Mouse (Mus musculus) duodenum, adult 2 months (tissue): ENCODE results near the gene Cers4. TPM values are rescaled to one million over a fixed set of nuclear protein-coding genes. Genes with fewer than 3 reads are reported as not detected.

Experiments
- polyA plus RNA-seq: library from polyadenylated mRNA; depleted of rRNA; stranded (reverse); fragments of >200 nt; gene quantifications from 2 replicates; pipeline ENCODE4 v1.2.3, GENCODE M21; 2012; ENCODE audit warnings: low replicate concordance; rRNA removed

The Cers4 gene
- polyA plus RNA-seq = 8.7 and 21.5 TPM in 2 replicates

GRCm38 (mm10) chr8:4492851-4493685 is at the start of gene Cers4:
TSS of gene Cers4 (plus strand) at chr8:4493026.

Other genes with a start within 250 kb of the Cers4 start
- 22.7 and 101 TPM in 2 replicates for gene Tgfbr3l, start 244.8 kb upstream of the Cers4 start, polyA plus RNA-seq
- gene Snapc2, start 239.9 kb upstream of the Cers4 start, polyA plus RNA-seq = 19.2 and 28.2 TPM in 2 replicates
- 13.0 and 16.8 TPM in 2 replicates for gene Ctxn1, start 233.8 kb upstream of the Cers4 start, polyA plus RNA-seq
- 39.8 and 59.7 TPM in 2 replicates for gene Timm44, start 217.1 kb upstream of the Cers4 start, polyA plus RNA-seq
- 82.8 and 123 TPM in 2 replicates for gene Ccl25, start 167.8 kb upstream of the Cers4 start, polyA plus RNA-seq
- gene Elavl1, start 167.6 kb upstream of the Cers4 start, polyA plus RNA-seq = 16.9 and 17.9 TPM in 2 replicates
- 0.22 TPM in 1 of 2 replicates, not detected in the other for gene Zfp958, start 120.1 kb downstream of the Cers4 start, polyA plus RNA-seq